Mouse (Mus musculus): ENCODE results near the gene Spata25. TPM values are rescaled to one million over a fixed set of nuclear protein-coding genes. Genes with fewer than 3 reads are reported as not detected.

Spata25 gene
- total and polyA plus RNA-seq, 2 experiments from 2014 or later: not detected

GRCm38 (mm10) chr2:164794293-164794692 lies 34.0 kb downstream of the Spata25 start:
- Histone ChIP-seq H3K36me3 (replicated peaks; ENCODE audit: control insufficient read depth, insufficient read depth, low read length) (peaks cover 64% of the 10 kb centered on the region), H3K9ac (replicated peaks; ENCODE audit: low read depth, low read length) (no peak overlapping the region), H3K9me3 (replicated peaks; ENCODE audit: control insufficient read depth, low read length) (no peaks in the 10 kb centered on the region), H3K4me1 (ENCODE audit: control insufficient read depth, insufficient read depth) (peaks cover 3% of the 10 kb centered on the region; the same call in 1 of the 2 replicates), H3K27ac (ENCODE audit: low read depth) (peak overlapping the region; percentile 81), H3K27me3 (ENCODE audit: control insufficient read depth, insufficient read depth, low read length) (no peaks in the 10 kb centered on the region), H3K4me3 (ENCODE audit: low read depth, low read length) (no peak overlapping the region), H3K4me2 (ENCODE audit: low read depth, low read length) (no peak overlapping the region)
- TF ChIP-seq CTCF (IDR thresholded peaks at IDR 0.05; ENCODE audit: low read depth) (peak; percentile 86), EP300 (IDR thresholded peaks at IDR 0.05; ENCODE audit: low read depth) (0 out of 2 replicates have a peak, but pooled peaks have one; percentile 48)
- 14% methylated on average over 5 of the region's 5 CpGs for WGBS
- peak; percentile 85 for DNase-seq (ENCODE audit: low spot score)
- peak; percentile 76 for ATAC-seq (ENCODE audit: insufficient read depth, low read depth)

- H3K9me3 ChIP-seq (replicated peaks; ENCODE audit: control insufficient read depth, low read length): no peaks in the 10 kb centered on the region
- H3K4me1 ChIP-seq (ENCODE audit: control insufficient read depth, insufficient read depth): peaks cover 3% of the 10 kb centered on the region; the same call in 1 of the 2 replicates
- DNase-seq (ENCODE audit: low spot score) (no peak), ATAC-seq (ENCODE audit: insufficient read depth, low read depth) (peak; percentile 12; the same call in 1 of the 2 replicates)
- no peaks in the 10 kb centered on the region for H3K27me3 ChIP-seq (ENCODE audit: control insufficient read depth, insufficient read depth, low read length)
- H3K9ac ChIP-seq (replicated peaks; ENCODE audit: low read depth, low read length): no peak overlapping the region
- TF ChIP-seq EP300 (IDR thresholded peaks at IDR 0.05; ENCODE audit: low read depth) (no peak), CTCF (IDR thresholded peaks at IDR 0.05; ENCODE audit: low read depth) (peak; percentile 9; the same call in 1 of the 2 replicates)
- peaks cover 63% of the 10 kb centered on the region for H3K36me3 ChIP-seq (replicated peaks; ENCODE audit: control insufficient read depth, insufficient read depth, low read length)
- H3K4me2 ChIP-seq (ENCODE audit: low read depth, low read length): no peak overlapping the region
- 68% methylated on average over 2 of the region's 2 CpGs for WGBS
- H3K4me3 ChIP-seq (ENCODE audit: low read depth, low read length): no peak overlapping the region
- H3K27ac ChIP-seq (ENCODE audit: low read depth): peak overlapping the region; percentile 81
Measured at GRCm38 (mm10) chr2:164793772-164794171, 34.6 kb downstream of the Spata25 start.

GRCm38 (mm10) chr2:164793236-164793635 lies 35.1 kb downstream of the Spata25 start:
- Histone ChIP-seq H3K9me3 (replicated peaks; ENCODE audit: control insufficient read depth, low read length) (no peaks in the 10 kb centered on the region), H3K27me3 (ENCODE audit: control insufficient read depth, insufficient read depth, low read length) (no peaks in the 10 kb centered on the region), H3K4me3 (ENCODE audit: low read depth, low read length) (no peak overlapping the region), H3K27ac (ENCODE audit: low read depth) (peak overlapping the region; percentile 81), H3K4me1 (ENCODE audit: control insufficient read depth, insufficient read depth) (peaks cover 6% of the 10 kb centered on the region; the same call in 1 of the 2 replicates), H3K36me3 (replicated peaks; ENCODE audit: control insufficient read depth, insufficient read depth, low read length) (peaks cover 67% of the 10 kb centered on the region), H3K4me2 (ENCODE audit: low read depth, low read length) (no peak overlapping the region), H3K9ac (replicated peaks; ENCODE audit: low read depth, low read length) (no peak overlapping the region)
- DNase-seq (ENCODE audit: low spot score): peak; percentile 46
- ATAC-seq (ENCODE audit: insufficient read depth, low read depth): peak; percentile 54; the same call in 1 of the 2 replicates
- TF ChIP-seq EP300 (IDR thresholded peaks at IDR 0.05; ENCODE audit: low read depth) (no peak), CTCF (IDR thresholded peaks at IDR 0.05; ENCODE audit: low read depth) (peak; percentile 73)
- 34% methylated on average over 3 of the region's 3 CpGs for WGBS

- DNase-seq (ENCODE audit: low spot score): no peak
- Histone ChIP-seq H3K9ac (replicated peaks; ENCODE audit: low read depth, low read length) (no peak overlapping the region), H3K4me3 (ENCODE audit: low read depth, low read length) (no peak overlapping the region), H3K4me2 (ENCODE audit: low read depth, low read length) (no peak overlapping the region), H3K27me3 (ENCODE audit: control insufficient read depth, insufficient read depth, low read length) (no peaks in the 10 kb centered on the region), H3K4me1 (ENCODE audit: control insufficient read depth, insufficient read depth) (peaks cover 7% of the 10 kb centered on the region; the same call in 1 of the 2 replicates), H3K9me3 (replicated peaks; ENCODE audit: control insufficient read depth, low read length) (no peaks in the 10 kb centered on the region), H3K36me3 (replicated peaks; ENCODE audit: control insufficient read depth, insufficient read depth, low read length) (peaks cover 63% of the 10 kb centered on the region), H3K27ac (ENCODE audit: low read depth) (peak overlapping the region; percentile 81)
- ATAC-seq (ENCODE audit: insufficient read depth, low read depth): 0 out of 2 replicates have a peak, but pooled peaks have one; percentile 8
- WGBS: 73% methylated on average over 12 of the region's 12 CpGs
- TF ChIP-seq CTCF (IDR thresholded peaks at IDR 0.05; ENCODE audit: low read depth) (no peak), EP300 (IDR thresholded peaks at IDR 0.05; ENCODE audit: low read depth) (no peak)
Measured at GRCm38 (mm10) chr2:164792400-164793190, 35.7 kb downstream of the Spata25 start.

GRCm38 (mm10) chr2:164791841-164792261 lies 36.5 kb downstream of the Spata25 start:
- Histone ChIP-seq H3K4me3 (ENCODE audit: low read depth, low read length) (no peak overlapping the region), H3K9ac (replicated peaks; ENCODE audit: low read depth, low read length) (no peak overlapping the region), H3K4me1 (ENCODE audit: control insufficient read depth, insufficient read depth) (peaks cover 12% of the 10 kb centered on the region), H3K36me3 (replicated peaks; ENCODE audit: control insufficient read depth, insufficient read depth, low read length) (peaks cover 59% of the 10 kb centered on the region), H3K27ac (ENCODE audit: low read depth) (no peak overlapping the region), H3K4me2 (ENCODE audit: low read depth, low read length) (no peak overlapping the region), H3K27me3 (ENCODE audit: control insufficient read depth, insufficient read depth, low read length) (no peaks in the 10 kb centered on the region), H3K9me3 (replicated peaks; ENCODE audit: control insufficient read depth, low read length) (no peaks in the 10 kb centered on the region)
- ATAC-seq (ENCODE audit: insufficient read depth, low read depth) (no peak), DNase-seq (ENCODE audit: low spot score) (no peak)
- 86% methylated on average over 18 of the region's 18 CpGs for WGBS
- TF ChIP-seq CTCF (IDR thresholded peaks at IDR 0.05; ENCODE audit: low read depth) (no peak), EP300 (IDR thresholded peaks at IDR 0.05; ENCODE audit: low read depth) (no peak)

Data from heart, postnatal 0 days (tissue).